Mouse (Mus musculus): ENCODE results near the gene H2al1h. TPM values are rescaled to one million over a fixed set of nuclear protein-coding genes. Genes with fewer than 3 reads are reported as not detected.
"Not testable (repeated sequence)": the region's sequence is repeated elsewhere in the genome, so short reads cannot be mapped to it uniquely, and the experiment has no call there.

Gene H2al1h
- polyA plus RNA-seq, 1 experiment from 2014 or later, result not detected

DNA sequence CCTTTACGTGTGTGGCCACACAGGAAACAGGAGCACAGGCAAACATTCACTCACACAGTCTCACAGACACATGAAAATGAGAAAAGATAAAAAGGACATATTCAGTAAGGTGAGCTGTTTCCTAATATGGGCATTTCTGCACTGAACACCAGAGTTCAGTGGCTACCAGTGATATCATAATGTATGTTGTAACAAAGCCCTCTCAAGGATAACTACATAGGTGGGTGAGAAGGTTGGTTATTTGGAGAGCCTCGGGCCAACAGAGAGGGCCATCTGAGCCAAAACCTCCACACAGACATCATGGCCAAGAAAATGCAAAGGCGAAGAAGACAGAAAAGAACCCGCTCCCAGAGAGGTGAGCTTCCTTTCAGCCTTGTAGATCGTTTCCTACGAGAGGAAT, 12.8 kb upstream of the H2al1h start, which contains the start of gene H2al1d:
Gene H2al1d, plus strand, starts transcription at position 301 of the 400 bp plus-strand sequence.
- H3K4me3 ChIP-seq (ENCODE audit: low read depth, low read length); H3K4me2 ChIP-seq (replicated peaks; ENCODE audit: low read depth, low read length); H3K27me3 ChIP-seq (ENCODE audit: control insufficient read depth, insufficient read depth, low read length); H3K9ac ChIP-seq (ENCODE audit: low read depth, low read length); H3K9me3 ChIP-seq (ENCODE audit: control insufficient read depth, low read length); H3K4me1 ChIP-seq (replicated peaks; ENCODE audit: control insufficient read depth, insufficient read depth, low read length); ATAC-seq (ENCODE audit: low FRiP score); H3K36me3 ChIP-seq (ENCODE audit: control insufficient read depth, insufficient read depth, low read length); H3K27ac ChIP-seq (ENCODE audit: low read depth, low read length); DNase-seq (ENCODE audit: low spot score): not testable (repeated sequence)
- no CpG with 5 or more reads among the region's 6 CpGs for WGBS

DNA sequence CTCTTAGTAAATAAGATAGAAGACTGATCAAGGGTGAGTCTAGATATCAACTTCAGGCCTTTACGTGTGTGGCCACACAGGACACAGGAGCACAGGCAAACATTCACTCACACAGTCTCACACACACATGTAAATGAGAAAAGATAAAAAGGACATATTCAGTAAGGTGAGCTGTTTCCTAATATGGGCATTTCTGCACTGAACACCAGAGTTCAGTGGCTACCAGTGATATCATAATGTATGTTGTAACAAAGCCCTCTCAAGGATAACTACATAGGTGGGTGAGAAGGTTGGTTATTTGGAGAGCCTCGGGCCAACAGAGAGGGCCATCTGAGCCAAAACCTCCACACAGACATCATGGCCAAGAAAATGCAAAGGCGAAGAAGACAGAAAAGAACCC, 9.7 kb upstream of the H2al1h start, which contains the start of gene H2al1e:
Gene H2al1e, plus strand, starts transcription at position 301 of the 400 bp plus-strand sequence.
- H3K9ac ChIP-seq (ENCODE audit: low read depth, low read length); H3K4me2 ChIP-seq (replicated peaks; ENCODE audit: low read depth, low read length); H3K4me1 ChIP-seq (replicated peaks; ENCODE audit: control insufficient read depth, insufficient read depth, low read length); ATAC-seq (ENCODE audit: low FRiP score); H3K36me3 ChIP-seq (ENCODE audit: control insufficient read depth, insufficient read depth, low read length); H3K27ac ChIP-seq (ENCODE audit: low read depth, low read length); H3K27me3 ChIP-seq (ENCODE audit: control insufficient read depth, insufficient read depth, low read length); H3K4me3 ChIP-seq (ENCODE audit: low read depth, low read length); H3K9me3 ChIP-seq (ENCODE audit: control insufficient read depth, low read length); DNase-seq (ENCODE audit: low spot score): not testable (repeated sequence)
- WGBS, result no CpG with 5 or more reads among the region's 3 CpGs

DNA sequence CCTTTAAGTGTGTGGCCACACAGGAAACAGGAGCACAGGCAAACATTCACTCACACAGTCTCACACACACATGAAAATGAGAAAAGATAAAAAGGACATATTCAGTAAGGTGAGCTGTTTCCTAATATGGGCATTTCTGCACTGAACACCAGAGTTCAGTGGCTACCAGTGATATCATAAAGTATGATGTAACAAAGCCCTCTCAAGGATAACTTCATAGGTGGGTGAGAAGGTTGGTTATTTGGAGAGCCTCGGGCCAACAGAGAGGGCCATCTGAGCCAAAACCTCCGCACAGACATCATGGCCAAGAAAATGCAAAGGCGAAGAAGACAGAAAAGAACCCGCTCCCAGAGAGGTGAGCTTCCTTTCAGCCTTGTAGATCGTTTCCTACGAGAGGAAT, 6.4 kb upstream of the H2al1h start, which contains the start of gene H2al1f:
Gene H2al1f, plus strand, starts transcription at position 301 of the 400 bp plus-strand sequence.
- not testable (repeated sequence) for H3K9me3 ChIP-seq (ENCODE audit: control insufficient read depth, low read length); H3K4me2 ChIP-seq (replicated peaks; ENCODE audit: low read depth, low read length); ATAC-seq (ENCODE audit: low FRiP score); H3K4me1 ChIP-seq (replicated peaks; ENCODE audit: control insufficient read depth, insufficient read depth, low read length); H3K4me3 ChIP-seq (ENCODE audit: low read depth, low read length); H3K27ac ChIP-seq (ENCODE audit: low read depth, low read length); H3K36me3 ChIP-seq (ENCODE audit: control insufficient read depth, insufficient read depth, low read length); DNase-seq (ENCODE audit: low spot score); H3K9ac ChIP-seq (ENCODE audit: low read depth, low read length); H3K27me3 ChIP-seq (ENCODE audit: control insufficient read depth, insufficient read depth, low read length)
- no CpG with 5 or more reads among the region's 6 CpGs for WGBS

DNA sequence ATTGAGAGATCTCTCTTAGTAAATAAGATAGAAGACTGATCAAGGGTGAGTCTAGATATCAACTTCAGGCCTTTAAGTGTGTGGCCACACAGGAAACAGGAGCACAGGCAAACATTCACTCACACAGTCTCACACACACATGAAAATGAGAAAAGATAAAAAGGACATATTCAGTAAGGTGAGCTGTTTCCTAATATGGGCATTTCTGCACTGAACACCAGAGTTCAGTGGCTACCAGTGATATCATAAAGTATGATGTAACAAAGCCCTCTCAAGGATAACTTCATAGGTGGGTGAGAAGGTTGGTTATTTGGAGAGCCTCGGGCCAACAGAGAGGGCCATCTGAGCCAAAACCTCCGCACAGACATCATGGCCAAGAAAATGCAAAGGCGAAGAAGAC, 3.3 kb upstream of the H2al1h start, which contains the start of gene H2al1g:
Gene H2al1g, plus strand, starts transcription at position 301 of the 400 bp plus-strand sequence.
- not testable (repeated sequence) for H3K27me3 ChIP-seq (ENCODE audit: control insufficient read depth, insufficient read depth, low read length); H3K36me3 ChIP-seq (ENCODE audit: control insufficient read depth, insufficient read depth, low read length); DNase-seq (ENCODE audit: low spot score); H3K4me1 ChIP-seq (replicated peaks; ENCODE audit: control insufficient read depth, insufficient read depth, low read length); H3K9ac ChIP-seq (ENCODE audit: low read depth, low read length); H3K27ac ChIP-seq (ENCODE audit: low read depth, low read length); H3K9me3 ChIP-seq (ENCODE audit: control insufficient read depth, low read length); H3K4me2 ChIP-seq (replicated peaks; ENCODE audit: low read depth, low read length); ATAC-seq (ENCODE audit: low FRiP score); H3K4me3 ChIP-seq (ENCODE audit: low read depth, low read length)
- WGBS, result no CpG with 5 or more reads among the region's 3 CpGs

DNA sequence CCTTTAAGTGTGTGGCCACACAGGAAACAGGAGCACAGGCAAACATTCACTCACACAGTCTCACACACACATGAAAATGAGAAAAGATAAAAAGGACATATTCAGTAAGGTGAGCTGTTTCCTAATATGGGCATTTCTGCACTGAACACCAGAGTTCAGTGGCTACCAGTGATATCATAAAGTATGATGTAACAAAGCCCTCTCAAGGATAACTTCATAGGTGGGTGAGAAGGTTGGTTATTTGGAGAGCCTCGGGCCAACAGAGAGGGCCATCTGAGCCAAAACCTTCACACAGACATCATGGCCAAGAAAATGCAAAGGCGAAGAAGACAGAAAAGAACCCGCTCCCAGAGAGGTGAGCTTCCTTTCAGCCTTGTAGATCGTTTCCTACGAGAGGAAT, 3.1 kb downstream of the H2al1h start, which contains the start of gene H2al1i:
Gene H2al1i, plus strand, starts transcription at position 301 of the 400 bp plus-strand sequence.
- not testable (repeated sequence) for H3K4me1 ChIP-seq (replicated peaks; ENCODE audit: control insufficient read depth, insufficient read depth, low read length); H3K9me3 ChIP-seq (ENCODE audit: control insufficient read depth, low read length); H3K27me3 ChIP-seq (ENCODE audit: control insufficient read depth, insufficient read depth, low read length); ATAC-seq (ENCODE audit: low FRiP score); DNase-seq (ENCODE audit: low spot score); H3K36me3 ChIP-seq (ENCODE audit: control insufficient read depth, insufficient read depth, low read length); H3K4me3 ChIP-seq (ENCODE audit: low read depth, low read length); H3K4me2 ChIP-seq (replicated peaks; ENCODE audit: low read depth, low read length); H3K27ac ChIP-seq (ENCODE audit: low read depth, low read length); H3K9ac ChIP-seq (ENCODE audit: low read depth, low read length)
- WGBS, result 80% methylated on average over 1 of the region's 5 CpGs

DNA sequence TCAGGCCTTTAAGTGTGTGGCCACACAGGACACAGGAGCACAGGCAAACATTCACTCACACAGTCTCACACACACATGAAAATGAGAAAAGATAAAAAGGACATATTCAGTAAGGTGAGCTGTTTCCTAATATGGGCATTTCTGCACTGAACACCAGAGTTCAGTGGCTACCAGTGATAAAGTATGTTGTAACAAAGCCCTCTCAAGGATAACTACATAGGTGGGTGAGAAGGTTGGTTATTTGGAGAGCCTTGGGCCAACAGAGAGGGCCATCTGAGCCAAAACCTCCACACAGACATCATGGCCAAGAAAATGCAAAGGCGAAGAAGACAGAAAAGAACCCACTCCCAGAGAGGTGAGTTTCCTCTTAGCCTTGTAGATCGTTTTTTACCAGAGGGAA, 6.2 kb downstream of the H2al1h start, which contains the start of gene H2al1j:
Gene H2al1j, plus strand, starts transcription at position 301 of the 400 bp plus-strand sequence.
- H3K4me3 ChIP-seq (ENCODE audit: low read depth, low read length); H3K36me3 ChIP-seq (ENCODE audit: control insufficient read depth, insufficient read depth, low read length); DNase-seq (ENCODE audit: low spot score); ATAC-seq (ENCODE audit: low FRiP score); H3K27ac ChIP-seq (ENCODE audit: low read depth, low read length); H3K9ac ChIP-seq (ENCODE audit: low read depth, low read length); H3K27me3 ChIP-seq (ENCODE audit: control insufficient read depth, insufficient read depth, low read length); H3K4me1 ChIP-seq (replicated peaks; ENCODE audit: control insufficient read depth, insufficient read depth, low read length); H3K4me2 ChIP-seq (replicated peaks; ENCODE audit: low read depth, low read length); H3K9me3 ChIP-seq (ENCODE audit: control insufficient read depth, low read length): not testable (repeated sequence)
- 87% methylated on average over 2 of the region's 2 CpGs for WGBS

- ATAC-seq (ENCODE audit: low FRiP score) (no peak), DNase-seq (ENCODE audit: low spot score) (peak; percentile 17)
- Histone ChIP-seq H3K27me3 (ENCODE audit: control insufficient read depth, insufficient read depth, low read length) (no peaks in the 10 kb centered on the region; the same call in 1 of the 2 replicates), H3K9ac (ENCODE audit: low read depth, low read length) (no peak overlapping the region), H3K4me1 (replicated peaks; ENCODE audit: control insufficient read depth, insufficient read depth, low read length) (no peaks in the 10 kb centered on the region), H3K4me3 (ENCODE audit: low read depth, low read length) (no peak overlapping the region), H3K27ac (ENCODE audit: low read depth, low read length) (no peak overlapping the region), H3K9me3 (ENCODE audit: control insufficient read depth, low read length) (no peaks in the 10 kb centered on the region), H3K4me2 (replicated peaks; ENCODE audit: low read depth, low read length) (no peak overlapping the region), H3K36me3 (ENCODE audit: control insufficient read depth, insufficient read depth, low read length) (no peaks in the 10 kb centered on the region)
- 73% methylated on average over 9 of the region's 9 CpGs for WGBS
These were observed 24.5 kb downstream of the H2al1h start for GRCm38 (mm10) chrX:11345762-11346161.

- no peak for DNase-seq (ENCODE audit: low spot score)
- 97% methylated on average over 3 of the region's 3 CpGs for WGBS
- Histone ChIP-seq H3K4me1 (replicated peaks; ENCODE audit: control insufficient read depth, insufficient read depth, low read length) (no peaks in the 10 kb centered on the region), H3K27me3 (ENCODE audit: control insufficient read depth, insufficient read depth, low read length) (no peaks in the 10 kb centered on the region; the same call in 1 of the 2 replicates), H3K4me3 (ENCODE audit: low read depth, low read length) (no peak overlapping the region), H3K9me3 (ENCODE audit: control insufficient read depth, low read length) (no peaks in the 10 kb centered on the region), H3K27ac (ENCODE audit: low read depth, low read length) (no peak overlapping the region), H3K9ac (ENCODE audit: low read depth, low read length) (no peak overlapping the region), H3K4me2 (replicated peaks; ENCODE audit: low read depth, low read length) (no peak overlapping the region), H3K36me3 (ENCODE audit: control insufficient read depth, insufficient read depth, low read length) (no peaks in the 10 kb centered on the region)
- no peak for ATAC-seq (ENCODE audit: low FRiP score)
These were observed 25.5 kb downstream of the H2al1h start for GRCm38 (mm10) chrX:11346756-11347155.

DNA sequence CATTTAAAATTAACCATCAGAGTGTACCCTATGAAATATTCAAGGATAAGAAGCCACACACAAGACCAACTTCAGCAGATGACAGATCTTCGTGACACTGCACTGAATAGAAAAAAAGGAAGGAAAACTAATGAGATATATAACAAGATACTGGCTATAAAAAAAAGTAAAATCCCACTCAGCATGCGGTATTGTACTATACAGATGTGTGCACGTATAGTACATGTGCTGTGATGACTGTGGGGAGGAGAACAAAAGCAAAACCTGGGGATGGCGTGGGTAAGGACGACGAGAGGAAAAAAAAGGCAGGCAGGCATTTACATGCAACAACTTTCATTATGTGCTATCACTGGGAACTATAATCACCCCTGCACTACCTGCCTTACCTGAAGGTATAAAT, 39.5 kb downstream of the H2al1h start:
- ATAC-seq (ENCODE audit: low FRiP score), result no peak

More for the DNA sequence above, 39.5 kb downstream of the H2al1h start:
- no peaks in the 10 kb centered on the region for H3K36me3 ChIP-seq (ENCODE audit: control insufficient read depth, insufficient read depth, low read length)
- no peaks in the 10 kb centered on the region for H3K9me3 ChIP-seq (ENCODE audit: control insufficient read depth, low read length)
- H3K27ac ChIP-seq (ENCODE audit: low read depth, low read length), result no peak overlapping the region
- H3K4me1 ChIP-seq (replicated peaks; ENCODE audit: control insufficient read depth, insufficient read depth, low read length), result no peaks in the 10 kb centered on the region
- H3K27me3 ChIP-seq (ENCODE audit: control insufficient read depth, insufficient read depth, low read length), result no peaks in the 10 kb centered on the region
- no peak for DNase-seq (ENCODE audit: low spot score)
- H3K4me2 ChIP-seq (replicated peaks; ENCODE audit: low read depth, low read length), result no peak overlapping the region
- 82% methylated on average over 6 of the region's 6 CpGs for WGBS
- H3K4me3 ChIP-seq (ENCODE audit: low read depth, low read length), result no peak overlapping the region
- H3K9ac ChIP-seq (ENCODE audit: low read depth, low read length), result no peak overlapping the region

All from hindbrain, embryonic 11.5 days (tissue).